Mouse (Mus musculus): ENCODE measurements around the gene Mid1.

GRCm38 (mm10) chrX:169704016-169704602, 19.1 kb downstream of the Mid1 start:
- TF ChIP-seq CTCF (IDR thresholded peaks at IDR 0.05; ENCODE audit: control insufficient read depth, insufficient read depth, insufficient read length) (no peak), MAX (IDR thresholded peaks at IDR 0.05) (no peak), USF1 (IDR thresholded peaks at IDR 0.05; ENCODE audit: low read depth) (no peak)

Data from C2C12 (cell line).